Mouse (Mus musculus): ENCODE measurements at regions not wholly inside any gene's neighbourhood (a gene's known extent, or its start where the extent isn't known, plus 50 kb on each side); places are given as distances from the start of the nearest gene placed in this dataset.

- no peak for TF ChIP-seq CTCF (IDR thresholded peaks at IDR 0.05; ENCODE audit: control insufficient read depth, insufficient read depth, insufficient read length)
- TF ChIP-seq MYOD1 (IDR thresholded peaks at IDR 0.05; ENCODE audit: control insufficient read depth, insufficient read length, low read depth) = no peak
- no peak for TF ChIP-seq MAX (IDR thresholded peaks at IDR 0.05)
- no peak for TF ChIP-seq USF1 (IDR thresholded peaks at IDR 0.05; ENCODE audit: low read depth)
- TF ChIP-seq FOSL1 (IDR thresholded peaks at IDR 0.05; ENCODE audit: insufficient read depth, low read length, poor library complexity, severe bottlenecking) = no peak
- TF ChIP-seq CEBPB (IDR thresholded peaks at IDR 0.05; ENCODE audit: low read depth) = no peak
- TF ChIP-seq MYOG (IDR thresholded peaks at IDR 0.05; ENCODE audit: control insufficient read depth, extremely low read depth, insufficient read length) = no peak
Measured at GRCm38 (mm10) chr12:27018366-27018765, 324.0 kb downstream of the Sox11 start.
